Mouse (Mus musculus): ENCODE results near the gene Ndufs3.

The Ndufs3 gene

GRCm38 (mm10) chr2:90904076-90904855 lies at the start of gene Ndufs3, which contains the start of gene Kbtbd4:
Ndufs3 (minus strand) TSS chr2:90904827.
Kbtbd4 (plus strand) TSS chr2:90904740.
- peak; percentile 89 for DNase-seq (ENCODE audit: low spot score)

- no peak for DNase-seq (ENCODE audit: low spot score)
These were observed 48.8 kb upstream of the Ndufs3 start for GRCm38 (mm10) chr2:90953461-90953860.

GRCm38 (mm10) chr2:90950582-90951194 lies 46.1 kb upstream of the Ndufs3 start:
- no peak for DNase-seq (ENCODE audit: low spot score)

GRCm38 (mm10) chr2:90950149-90950548 lies 45.5 kb upstream of the Ndufs3 start:
- DNase-seq (ENCODE audit: low spot score) = no peak

- DNase-seq (ENCODE audit: low spot score) = no peak
These were observed 37.1 kb upstream of the Ndufs3 start for GRCm38 (mm10) chr2:90941744-90942143.

GRCm38 (mm10) chr2:90940233-90941229 lies 35.9 kb upstream of the Ndufs3 start, which contains the start of gene Celf1:
Celf1 (plus strand) TSS chr2:90940382.
- peak; percentile 80 for DNase-seq (ENCODE audit: low spot score)

GRCm38 (mm10) chr2:90939750-90940149 lies 35.1 kb upstream of the Ndufs3 start:
- no peak for DNase-seq (ENCODE audit: low spot score)

- DNase-seq (ENCODE audit: low spot score) = no peak
These were observed 33.7 kb upstream of the Ndufs3 start for GRCm38 (mm10) chr2:90938362-90938761.

GRCm38 (mm10) chr2:90932273-90932672 lies 27.6 kb upstream of the Ndufs3 start:
- no peak for DNase-seq (ENCODE audit: low spot score)

- no peak for DNase-seq (ENCODE audit: low spot score)
These were observed 27.2 kb upstream of the Ndufs3 start for GRCm38 (mm10) chr2:90931829-90932228.

GRCm38 (mm10) chr2:90928566-90928965 lies 23.9 kb upstream of the Ndufs3 start:
- DNase-seq (ENCODE audit: low spot score) = no peak

GRCm38 (mm10) chr2:90922636-90923035 lies 18.0 kb upstream of the Ndufs3 start:
- no peak for DNase-seq (ENCODE audit: low spot score)

GRCm38 (mm10) chr2:90921178-90921577 lies 16.6 kb upstream of the Ndufs3 start:
- no peak for DNase-seq (ENCODE audit: low spot score)

GRCm38 (mm10) chr2:90917999-90918698 lies 13.5 kb upstream of the Ndufs3 start:
- DNase-seq (ENCODE audit: low spot score) = no peak

GRCm38 (mm10) chr2:90917233-90917998 lies 12.8 kb upstream of the Ndufs3 start:
- DNase-seq (ENCODE audit: low spot score) = peak; percentile 67

- DNase-seq (ENCODE audit: low spot score) = no peak
These were observed 12.1 kb upstream of the Ndufs3 start for GRCm38 (mm10) chr2:90916560-90917232.

- no peak for DNase-seq (ENCODE audit: low spot score)
These were observed 10.9 kb upstream of the Ndufs3 start for GRCm38 (mm10) chr2:90915516-90915915.

- no peak for DNase-seq (ENCODE audit: low spot score)
These were observed 9.0 kb upstream of the Ndufs3 start for GRCm38 (mm10) chr2:90913671-90914070.

- no peak for DNase-seq (ENCODE audit: low spot score)
These were observed 7.0 kb upstream of the Ndufs3 start for GRCm38 (mm10) chr2:90911668-90912067.

- DNase-seq (ENCODE audit: low spot score) = no peak
These were observed 6.2 kb upstream of the Ndufs3 start for GRCm38 (mm10) chr2:90910861-90911260.
